Mouse (Mus musculus): ENCODE measurements around the gene Gmds. TPM values are rescaled to one million over a fixed set of nuclear protein-coding genes. Genes with fewer than 3 reads are reported as not detected.

Gene Gmds
- polyA plus RNA-seq, 2 experiments from 2014 or later, result 12.9 to 21.0 TPM

GRCm38 (mm10) chr13:32266721-32267120 lies 71.8 kb downstream of the Gmds start:
- no peak for ATAC-seq

GRCm38 (mm10) chr13:32256121-32256520 lies 82.4 kb downstream of the Gmds start:
- ATAC-seq, result no peak

GRCm38 (mm10) chr13:32252276-32252675 lies 86.3 kb downstream of the Gmds start:
- no peak for ATAC-seq

- no peak for ATAC-seq
Measured at GRCm38 (mm10) chr13:32242200-32242599, 96.3 kb downstream of the Gmds start.

- ATAC-seq, result no peak
Measured at GRCm38 (mm10) chr13:32236269-32236678, 102.3 kb downstream of the Gmds start.

- ATAC-seq, result no peak
Measured at GRCm38 (mm10) chr13:32235046-32235445, 103.5 kb downstream of the Gmds start.

GRCm38 (mm10) chr13:32234019-32234418 lies 104.5 kb downstream of the Gmds start:
- ATAC-seq, result no peak

GRCm38 (mm10) chr13:32232391-32232790 lies 106.1 kb downstream of the Gmds start:
- ATAC-seq, result no peak

GRCm38 (mm10) chr13:32231956-32232355 lies 106.6 kb downstream of the Gmds start:
- ATAC-seq, result no peak

- ATAC-seq, result no peak
Measured at GRCm38 (mm10) chr13:32227874-32228562, 110.5 kb downstream of the Gmds start.

GRCm38 (mm10) chr13:32217647-32218046 lies 120.9 kb downstream of the Gmds start:
- no peak for ATAC-seq

GRCm38 (mm10) chr13:32213702-32214452 lies 124.7 kb downstream of the Gmds start:
- peak; percentile 34 for ATAC-seq

- no peak for ATAC-seq
Measured at GRCm38 (mm10) chr13:32212125-32212524, 126.4 kb downstream of the Gmds start.

GRCm38 (mm10) chr13:32207172-32207908 lies 131.2 kb downstream of the Gmds start:
- ATAC-seq, result no peak

- no peak for ATAC-seq
Measured at GRCm38 (mm10) chr13:32179906-32180305, 158.6 kb downstream of the Gmds start.

- ATAC-seq, result no peak
Measured at GRCm38 (mm10) chr13:32178682-32179081, 159.9 kb downstream of the Gmds start.

- no peak for ATAC-seq
Measured at GRCm38 (mm10) chr13:32177852-32178453, 160.6 kb downstream of the Gmds start.

GRCm38 (mm10) chr13:32175028-32175427 lies 163.5 kb downstream of the Gmds start:
- no peak for ATAC-seq

GRCm38 (mm10) chr13:32169173-32169572 lies 169.4 kb downstream of the Gmds start:
- ATAC-seq, result no peak

- no peak for ATAC-seq
Measured at GRCm38 (mm10) chr13:32167806-32168205, 170.7 kb downstream of the Gmds start.

- ATAC-seq, result no peak
Measured at GRCm38 (mm10) chr13:32165581-32165980, 173.0 kb downstream of the Gmds start.

GRCm38 (mm10) chr13:32161567-32161966 lies 177.0 kb downstream of the Gmds start:
- ATAC-seq, result no peak

GRCm38 (mm10) chr13:32158240-32158639 lies 180.3 kb downstream of the Gmds start:
- ATAC-seq, result no peak

Measured in CD4-positive, CD25-positive, alpha-beta regulatory T cell, adult 4 months (primary cell).